Mouse (Mus musculus): ENCODE results near the gene Cenpn.
A peak's percentile ranks its signal among the peaks of the same experiment; 100 is the strongest.

GRCm38 (mm10) chr8:116921337-116922059, at the start of gene Cenpn, which contains the start of gene Cmc2:
- TF ChIP-seq CTCF (IDR thresholded peaks at IDR 0.05; ENCODE audit: low read depth) (no peak), EP300 (IDR thresholded peaks at IDR 0.05; ENCODE audit: low read depth) (peak; percentile 76)
